Mouse (Mus musculus): ENCODE data around the gene Treml1. TPM values are rescaled to one million over a fixed set of nuclear protein-coding genes. Genes with fewer than 3 reads are reported as not detected.

The Treml1 gene
- polyA plus RNA-seq, 1 experiment: 0.11 TPM

- DNase-seq (ENCODE audit: low spot score): no peak
Observed at GRCm38 (mm10) chr17:48360462-48360861, 746 bp downstream of the Treml1 start.

- no peak for DNase-seq (ENCODE audit: low spot score)
Observed at GRCm38 (mm10) chr17:48362346-48362745, 2.6 kb downstream of the Treml1 start.

GRCm38 (mm10) chr17:48362966-48363365 is 3.2 kb downstream of the Treml1 start:
- no peak for DNase-seq (ENCODE audit: low spot score)

- no peak for DNase-seq (ENCODE audit: low spot score)
Observed at GRCm38 (mm10) chr17:48363421-48363965, 3.8 kb downstream of the Treml1 start.

GRCm38 (mm10) chr17:48365511-48366155 is 5.9 kb downstream of the Treml1 start:
- no peak for DNase-seq (ENCODE audit: low spot score)

GRCm38 (mm10) chr17:48366806-48367205 is 7.1 kb downstream of the Treml1 start:
- DNase-seq (ENCODE audit: low spot score): no peak

GRCm38 (mm10) chr17:48371621-48372020 is 11.9 kb downstream of the Treml1 start:
- no peak for DNase-seq (ENCODE audit: low spot score)

GRCm38 (mm10) chr17:48372987-48373386 is 13.3 kb downstream of the Treml1 start:
- DNase-seq (ENCODE audit: low spot score): no peak

- DNase-seq (ENCODE audit: low spot score): no peak
Observed at GRCm38 (mm10) chr17:48376102-48376501, 16.4 kb downstream of the Treml1 start.

GRCm38 (mm10) chr17:48379050-48379449 is 19.3 kb downstream of the Treml1 start:
- no peak for DNase-seq (ENCODE audit: low spot score)

- DNase-seq (ENCODE audit: low spot score): no peak
Observed at GRCm38 (mm10) chr17:48385786-48386461, 26.2 kb downstream of the Treml1 start.

- no peak for DNase-seq (ENCODE audit: low spot score)
Observed at GRCm38 (mm10) chr17:48388666-48389065, 28.9 kb downstream of the Treml1 start.

- DNase-seq (ENCODE audit: low spot score): no peak
Observed at GRCm38 (mm10) chr17:48389442-48389841, 29.7 kb downstream of the Treml1 start.

GRCm38 (mm10) chr17:48391446-48391845 is 31.7 kb downstream of the Treml1 start:
- DNase-seq (ENCODE audit: low spot score): no peak

GRCm38 (mm10) chr17:48392616-48393015 is 32.9 kb downstream of the Treml1 start:
- no peak for DNase-seq (ENCODE audit: low spot score)

GRCm38 (mm10) chr17:48401710-48402109 is 42.0 kb downstream of the Treml1 start:
- DNase-seq (ENCODE audit: low spot score): no peak

- DNase-seq (ENCODE audit: low spot score): no peak
Observed at GRCm38 (mm10) chr17:48402751-48403150, 43.0 kb downstream of the Treml1 start.

- DNase-seq (ENCODE audit: low spot score): no peak
Observed at GRCm38 (mm10) chr17:48403848-48404247, 44.1 kb downstream of the Treml1 start.

GRCm38 (mm10) chr17:48404706-48405105 is 45.0 kb downstream of the Treml1 start:
- DNase-seq (ENCODE audit: low spot score): no peak

- no peak for DNase-seq (ENCODE audit: low spot score)
Observed at GRCm38 (mm10) chr17:48407154-48407553, 47.4 kb downstream of the Treml1 start.

- DNase-seq (ENCODE audit: low spot score): no peak
Observed at GRCm38 (mm10) chr17:48407910-48408525, 48.3 kb downstream of the Treml1 start.

- peak; percentile 59 for DNase-seq (ENCODE audit: low spot score)
Observed at GRCm38 (mm10) chr17:48408526-48409291, 49.0 kb downstream of the Treml1 start.

Measured in urinary bladder, adult 2 months (tissue).